Mouse (Mus musculus): ENCODE measurements around the gene Hoxc8. TPM values are rescaled to one million over a fixed set of nuclear protein-coding genes. Genes with fewer than 3 reads are reported as not detected.

Gene Hoxc8
- polyA plus RNA-seq, 1 experiment = not detected

DNA sequence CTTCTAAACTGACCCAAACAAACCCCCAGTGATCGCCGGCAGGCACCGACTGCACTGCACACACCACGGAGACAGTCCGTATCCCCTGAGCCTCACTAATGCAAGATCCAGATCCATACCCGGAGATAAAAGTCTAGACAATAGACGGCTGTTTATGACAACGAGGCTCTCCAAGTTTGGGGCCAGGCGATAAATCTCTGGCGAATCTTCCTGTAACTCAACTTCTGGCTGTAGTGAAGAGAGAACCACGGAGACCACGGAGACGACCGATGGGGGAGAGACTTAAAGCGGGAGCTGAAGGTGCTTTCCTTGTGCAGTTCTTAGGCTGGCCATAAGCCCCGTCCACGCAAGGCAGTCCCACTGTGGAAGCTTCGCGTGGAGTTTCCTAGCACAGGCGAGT is 40.7 kb upstream of the Hoxc8 start:
- Histone ChIP-seq H3K4me1 (ENCODE audit: control insufficient read depth, insufficient read depth, insufficient read length) (no peaks in the 10 kb centered on the region), H3K36me3 (ENCODE audit: control insufficient read depth, insufficient read depth, low read length) (no peaks in the 10 kb centered on the region), H3K27me3 (ENCODE audit: control insufficient read depth, insufficient read depth, low read length) (peaks cover 36% of the 10 kb centered on the region), H3K4me3 (ENCODE audit: extremely low read depth, insufficient read depth, insufficient read length) (no peak overlapping the region), H3K27ac (ENCODE audit: insufficient read depth, low read length) (no peak overlapping the region)
- WGBS = 5% methylated on average over 20 of the region's 20 CpGs
- TF ChIP-seq CTCF (IDR thresholded peaks at IDR 0.05; ENCODE audit: extremely low read depth, insufficient read depth, insufficient read length, insufficient replicate concordance) = no peak
- TF ChIP-seq POLR2A (IDR thresholded peaks at IDR 0.05; ENCODE audit: low read depth, low read length) = no peak
- DNase-seq (ENCODE audit: low read depth in 1 of 2, low spot score in 2 of 2) = no peak

- Histone ChIP-seq H3K4me3 (ENCODE audit: extremely low read depth, insufficient read depth, insufficient read length) (no peak overlapping the region), H3K27me3 (ENCODE audit: control insufficient read depth, insufficient read depth, low read length) (peaks cover 43% of the 10 kb centered on the region), H3K36me3 (ENCODE audit: control insufficient read depth, insufficient read depth, low read length) (no peaks in the 10 kb centered on the region), H3K27ac (ENCODE audit: insufficient read depth, low read length) (no peak overlapping the region), H3K4me1 (ENCODE audit: control insufficient read depth, insufficient read depth, insufficient read length) (no peaks in the 10 kb centered on the region)
- TF ChIP-seq POLR2A (IDR thresholded peaks at IDR 0.05; ENCODE audit: low read depth, low read length) (no peak), CTCF (IDR thresholded peaks at IDR 0.05; ENCODE audit: extremely low read depth, insufficient read depth, insufficient read length, insufficient replicate concordance) (no peak)
- DNase-seq (ENCODE audit: low read depth in 1 of 2, low spot score in 2 of 2) = no peak
- WGBS = 15% methylated on average over 2 of the region's 2 CpGs
Measured at GRCm38 (mm10) chr15:102950877-102951276, 39.5 kb upstream of the Hoxc8 start.

DNA sequence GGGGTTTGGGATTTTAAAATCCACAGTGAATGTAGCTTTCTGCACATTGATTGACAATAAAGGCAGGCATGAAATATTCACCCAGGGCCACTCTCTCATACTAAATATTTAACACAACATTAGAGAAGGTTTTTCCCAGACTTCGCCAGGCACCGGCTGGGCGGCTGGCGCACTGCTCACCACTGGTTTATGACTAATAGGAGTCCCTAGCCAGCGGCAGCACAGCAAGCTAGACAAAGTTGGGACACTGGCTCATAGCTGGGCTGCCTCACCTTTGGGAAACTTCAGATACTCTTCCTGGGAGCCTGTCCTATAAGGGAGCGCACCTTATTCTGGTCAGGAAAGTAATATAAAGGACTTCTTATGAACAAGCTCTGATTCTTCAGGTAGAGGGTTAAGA is 36.8 kb upstream of the Hoxc8 start:
- 34% methylated on average over 6 of the region's 6 CpGs for WGBS
- Histone ChIP-seq H3K36me3 (ENCODE audit: control insufficient read depth, insufficient read depth, low read length) (no peaks in the 10 kb centered on the region), H3K4me3 (ENCODE audit: extremely low read depth, insufficient read depth, insufficient read length) (no peak overlapping the region), H3K4me1 (ENCODE audit: control insufficient read depth, insufficient read depth, insufficient read length) (no peaks in the 10 kb centered on the region), H3K27ac (ENCODE audit: insufficient read depth, low read length) (no peak overlapping the region), H3K27me3 (ENCODE audit: control insufficient read depth, insufficient read depth, low read length) (peaks cover 49% of the 10 kb centered on the region)
- DNase-seq (ENCODE audit: low read depth in 1 of 2, low spot score in 2 of 2) = no peak
- TF ChIP-seq CTCF (IDR thresholded peaks at IDR 0.05; ENCODE audit: extremely low read depth, insufficient read depth, insufficient read length, insufficient replicate concordance) (no peak), POLR2A (IDR thresholded peaks at IDR 0.05; ENCODE audit: low read depth, low read length) (no peak)

DNA sequence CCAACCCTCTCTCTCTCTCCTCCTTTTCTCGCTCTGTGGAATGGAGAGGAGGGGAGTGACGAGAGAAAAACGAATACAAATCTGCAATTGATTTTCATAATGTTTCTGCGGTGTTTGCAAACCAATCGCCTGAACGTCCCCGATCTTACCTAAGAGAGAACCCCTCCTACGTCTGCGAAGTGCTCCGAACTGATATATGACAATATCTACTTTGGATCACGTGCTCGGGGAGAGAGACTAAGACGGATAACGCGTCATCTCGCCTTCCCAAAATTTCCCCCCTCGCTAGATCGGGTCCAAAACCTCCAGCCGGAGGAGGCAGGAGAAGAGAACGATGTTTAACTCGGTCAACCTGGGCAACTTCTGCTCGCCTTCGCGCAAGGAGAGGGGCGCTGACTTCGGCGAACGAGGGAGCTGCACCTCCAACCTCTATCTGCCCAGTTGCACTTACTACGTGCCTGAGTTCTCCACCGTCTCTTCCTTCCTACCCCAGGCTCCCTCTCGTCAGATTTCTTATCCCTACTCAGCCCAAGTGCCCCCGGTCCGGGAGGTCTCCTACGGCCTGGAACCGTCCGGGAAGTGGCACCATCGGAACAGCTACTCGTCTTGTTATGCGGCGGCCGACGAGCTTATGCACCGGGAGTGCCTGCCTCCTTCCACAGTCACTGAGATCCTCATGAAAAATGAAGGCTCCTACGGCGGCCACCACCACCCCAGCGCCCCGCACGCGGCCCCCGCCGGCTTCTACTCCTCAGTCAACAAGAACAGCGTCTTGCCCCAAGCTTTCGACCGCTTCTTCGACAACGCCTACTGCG is 36.0 kb upstream of the Hoxc8 start, which contains the start of gene Hoxc11:
Hoxc11 (plus strand) TSS at position 236 of the 815 bp plus-strand sequence.
- Histone ChIP-seq H3K27ac (ENCODE audit: insufficient read depth, low read length) (no peak within 1 kb of the TSS), H3K4me1 (ENCODE audit: control insufficient read depth, insufficient read depth, insufficient read length) (no peaks in the 10 kb centered on the region), H3K36me3 (ENCODE audit: control insufficient read depth, insufficient read depth, low read length) (no peaks in the 10 kb centered on the region), H3K27me3 (ENCODE audit: control insufficient read depth, insufficient read depth, low read length) (peaks cover 45% of the 10 kb centered on the region), H3K4me3 (ENCODE audit: extremely low read depth, insufficient read depth, insufficient read length) (no peak within 1 kb of the TSS)
- WGBS = 4% methylated on average over 57 of the region's 57 CpGs
- DNase-seq (ENCODE audit: low read depth in 1 of 2, low spot score in 2 of 2) = no peak
- TF ChIP-seq CTCF (IDR thresholded peaks at IDR 0.05; ENCODE audit: extremely low read depth, insufficient read depth, insufficient read length, insufficient replicate concordance) = no peak
- no peak for TF ChIP-seq POLR2A (IDR thresholded peaks at IDR 0.05; ENCODE audit: low read depth, low read length)

GRCm38 (mm10) chr15:102955007-102955382 is 35.4 kb upstream of the Hoxc8 start:
- H3K27me3 ChIP-seq (ENCODE audit: control insufficient read depth, insufficient read depth, low read length) = peaks cover 47% of the 10 kb centered on the region
- H3K4me3 ChIP-seq (ENCODE audit: extremely low read depth, insufficient read depth, insufficient read length) = no peak overlapping the region
- WGBS = 3% methylated on average over 27 of the region's 28 CpGs
- H3K27ac ChIP-seq (ENCODE audit: insufficient read depth, low read length) = no peak overlapping the region
- TF ChIP-seq CTCF (IDR thresholded peaks at IDR 0.05; ENCODE audit: extremely low read depth, insufficient read depth, insufficient read length, insufficient replicate concordance) = no peak
- TF ChIP-seq POLR2A (IDR thresholded peaks at IDR 0.05; ENCODE audit: low read depth, low read length) = no peak
- no peaks in the 10 kb centered on the region for H3K4me1 ChIP-seq (ENCODE audit: control insufficient read depth, insufficient read depth, insufficient read length)
- no peaks in the 10 kb centered on the region for H3K36me3 ChIP-seq (ENCODE audit: control insufficient read depth, insufficient read depth, low read length)
- DNase-seq (ENCODE audit: low read depth in 1 of 2, low spot score in 2 of 2) = no peak

GRCm38 (mm10) chr15:102955833-102956640 is 34.4 kb upstream of the Hoxc8 start:
- DNase-seq (ENCODE audit: low read depth in 1 of 2, low spot score in 2 of 2) = no peak
- Histone ChIP-seq H3K27ac (ENCODE audit: insufficient read depth, low read length) (no peak overlapping the region), H3K4me1 (ENCODE audit: control insufficient read depth, insufficient read depth, insufficient read length) (no peaks in the 10 kb centered on the region), H3K4me3 (ENCODE audit: extremely low read depth, insufficient read depth, insufficient read length) (no peak overlapping the region), H3K27me3 (ENCODE audit: control insufficient read depth, insufficient read depth, low read length) (peaks cover 45% of the 10 kb centered on the region), H3K36me3 (ENCODE audit: control insufficient read depth, insufficient read depth, low read length) (no peaks in the 10 kb centered on the region)
- no peak for TF ChIP-seq CTCF (IDR thresholded peaks at IDR 0.05; ENCODE audit: extremely low read depth, insufficient read depth, insufficient read length, insufficient replicate concordance)
- TF ChIP-seq POLR2A (IDR thresholded peaks at IDR 0.05; ENCODE audit: low read depth, low read length) = no peak
- 6% methylated on average over 39 of the region's 40 CpGs for whole genome bisulfite sequencing

Data from spleen, adult 2 months (tissue).